Mouse (Mus musculus) lung, adult 18-20 months (tissue): ENCODE measurements around the gene Sgcd.
"Not testable (repeated sequence)": the region's sequence is repeated elsewhere in the genome, so short reads cannot be mapped to it uniquely, and the experiment has no call there.

ENCODE experiments used
- DNase-seq, 2 experiments: peaks; one replicate each; pipeline ENCODE4 v3.0.0; 2022; ENCODE audit warnings: mixed read lengths in 2 of 2

Gene Sgcd

DNA sequence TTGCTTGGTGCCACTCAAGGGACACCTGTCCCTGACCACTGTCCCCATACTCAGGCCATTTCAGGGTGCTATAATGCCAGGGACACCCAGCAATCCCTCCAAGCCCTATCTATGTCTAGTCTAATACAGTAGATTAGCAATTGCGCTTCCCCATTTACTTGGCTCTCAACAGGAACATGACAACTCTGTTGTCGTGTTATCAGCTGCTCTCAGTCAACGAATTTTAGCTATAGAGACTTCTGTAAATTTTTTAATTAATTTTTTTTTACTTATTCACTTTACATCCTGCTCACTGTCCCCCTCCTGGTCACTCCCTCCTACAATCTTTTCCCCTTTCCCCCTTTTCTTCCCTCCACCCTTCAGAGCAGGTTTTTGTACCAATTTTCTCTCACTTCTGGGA, 542.4 kb downstream of the Sgcd start:
- no peak for DNase-seq

DNA sequence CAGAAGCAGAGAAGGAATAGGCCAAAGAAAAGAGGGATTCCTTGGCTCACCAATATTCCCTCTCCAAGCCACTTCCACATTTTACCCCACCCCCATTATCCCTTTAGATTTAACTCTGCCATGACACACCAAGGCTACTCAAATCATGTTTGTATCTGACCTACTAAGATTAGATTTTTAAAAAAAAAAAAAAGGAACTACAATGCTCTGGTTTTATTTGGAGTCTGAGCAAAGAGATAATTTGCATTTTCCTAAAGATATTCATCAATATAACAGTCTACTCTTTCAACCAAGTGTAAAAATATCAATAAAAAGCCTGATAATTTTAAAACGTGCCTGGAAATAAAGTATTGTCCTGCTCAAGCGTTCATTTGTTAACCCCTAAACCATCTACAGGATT, 543.1 kb downstream of the Sgcd start:
- DNase-seq, result no peak

DNA sequence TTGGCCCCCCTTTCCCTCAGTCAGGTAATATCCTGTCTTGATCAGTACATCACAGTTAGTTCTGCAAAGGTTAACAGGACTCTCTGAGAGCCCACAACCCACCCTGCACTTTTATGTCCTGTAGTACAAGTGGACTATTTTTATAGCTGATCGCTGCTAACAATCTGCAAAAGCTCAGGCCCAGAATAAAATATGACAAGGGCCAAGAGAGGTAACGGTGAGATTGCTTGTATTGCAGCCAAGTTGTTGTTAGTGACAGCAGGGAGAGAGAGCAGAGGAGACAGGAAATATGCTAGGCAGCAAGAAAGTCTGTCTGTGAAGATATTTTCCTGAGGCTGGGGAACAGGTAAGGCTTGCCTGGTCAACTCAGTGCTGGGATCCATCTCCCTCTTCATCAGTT, 546.5 kb downstream of the Sgcd start:
- no peak for DNase-seq

DNA sequence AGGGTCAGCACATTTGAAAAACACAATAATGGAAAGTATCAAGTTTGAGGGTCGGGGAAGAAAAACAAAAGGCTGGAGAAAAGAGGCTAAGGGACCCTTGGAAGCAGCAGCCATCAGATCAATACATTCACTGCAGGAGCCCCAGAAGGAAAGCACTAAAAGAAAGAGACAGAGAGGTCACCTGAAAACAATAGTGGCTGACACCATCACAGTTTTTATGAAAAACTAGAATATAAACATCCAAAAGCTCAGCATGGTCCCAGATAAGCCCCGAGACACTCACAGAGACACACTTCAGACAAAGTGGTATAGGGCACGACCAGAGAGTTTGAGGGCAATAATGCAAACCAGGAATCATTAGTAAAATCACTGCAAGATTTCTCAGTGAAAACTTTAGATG, 589.2 kb downstream of the Sgcd start:
- no peak for DNase-seq

DNA sequence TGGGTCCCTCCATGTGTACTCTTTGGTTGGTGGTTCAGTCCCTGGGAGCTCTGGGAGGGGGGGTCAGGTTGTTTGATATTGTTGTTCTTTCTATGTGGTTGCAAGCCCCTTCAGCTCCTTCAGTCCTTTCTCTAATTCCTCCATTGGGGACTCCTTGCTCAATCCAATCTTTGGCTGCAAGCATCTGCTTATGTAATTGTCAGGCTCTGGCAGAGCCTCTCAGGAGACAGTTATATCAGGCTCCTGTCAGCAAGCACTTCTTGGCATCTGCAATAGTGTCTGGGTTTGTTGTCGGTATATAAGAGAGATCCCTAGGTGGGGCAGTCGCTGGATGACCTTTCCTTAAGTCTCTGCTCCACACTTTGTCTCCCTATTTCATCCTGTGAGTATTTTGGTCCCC, 598.0 kb downstream of the Sgcd start:
- not testable (repeated sequence) for DNase-seq

DNA sequence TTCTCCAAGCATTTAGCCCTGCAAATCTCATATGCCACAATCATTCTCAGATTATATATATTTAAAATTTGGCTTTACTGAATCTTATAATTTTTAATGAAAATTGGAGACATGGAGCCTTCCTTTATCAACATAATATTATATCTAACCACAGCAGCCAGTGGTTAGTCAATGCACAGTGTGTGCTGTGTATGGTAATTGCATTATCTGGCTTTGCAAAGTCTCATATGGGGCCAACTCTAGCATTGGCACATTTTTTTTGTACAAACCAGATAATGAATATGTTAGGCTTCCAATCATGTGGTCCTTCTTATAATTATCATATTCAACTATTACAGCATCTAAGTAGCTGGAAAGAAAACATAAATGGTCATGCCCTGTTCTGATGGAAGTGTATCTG, 599.4 kb downstream of the Sgcd start:
- no peak for DNase-seq

DNA sequence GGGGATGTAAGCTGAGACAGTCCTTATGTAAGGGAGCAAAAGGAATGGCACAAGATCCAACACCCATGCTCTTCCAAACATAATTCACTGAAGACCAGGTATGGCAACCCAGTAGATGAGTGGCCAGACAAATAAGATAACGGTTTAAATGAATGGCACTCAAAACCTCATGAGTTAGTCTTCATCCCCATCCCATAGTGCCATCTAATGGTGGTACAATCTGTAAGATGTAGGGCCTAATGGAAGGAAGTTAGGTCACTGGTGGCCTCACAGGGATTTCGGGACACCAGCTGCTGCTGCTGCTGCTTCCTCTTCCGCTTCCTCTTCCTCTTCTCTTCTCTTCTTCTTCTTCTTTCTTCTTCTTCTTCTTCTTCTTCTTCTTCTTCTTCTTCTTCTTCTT, 601.0 kb downstream of the Sgcd start:
- no peak for DNase-seq

DNA sequence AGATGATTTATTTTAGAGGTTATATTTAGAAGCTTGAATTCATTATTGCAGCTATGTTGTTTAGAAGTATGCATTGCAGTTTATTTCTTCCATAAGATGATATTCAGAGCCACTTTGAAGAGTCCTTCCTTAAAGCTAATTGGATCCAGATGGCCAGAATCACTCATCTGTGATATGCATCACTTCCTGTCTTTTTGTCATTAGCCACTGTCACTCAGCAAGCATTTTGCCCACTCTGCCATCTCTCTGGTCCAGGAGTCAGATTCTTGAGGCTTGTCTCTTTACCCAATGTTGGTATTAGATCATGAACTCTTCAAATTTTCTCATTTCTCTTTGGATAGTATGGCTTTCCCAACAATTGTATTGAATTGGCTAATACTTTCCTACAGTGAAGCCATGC, 602.6 kb downstream of the Sgcd start:
- no peak for DNase-seq

DNA sequence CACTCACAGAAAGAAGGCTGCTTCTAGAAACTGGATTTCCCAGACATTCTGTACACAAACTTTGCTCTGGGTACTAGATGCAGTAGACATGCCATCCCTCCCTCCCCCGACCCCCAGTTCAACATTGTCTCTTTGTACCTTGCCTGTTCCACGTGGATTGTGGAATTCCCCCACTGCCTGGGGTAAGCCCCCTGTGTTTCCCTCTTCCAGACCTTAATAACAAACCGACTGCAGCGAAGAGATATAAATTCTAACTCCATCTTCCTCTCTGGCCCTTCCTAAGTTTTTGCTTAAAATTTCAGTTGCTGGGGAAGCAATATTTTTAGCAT, 609.2 kb downstream of the Sgcd start:
- no peak for DNase-seq

DNA sequence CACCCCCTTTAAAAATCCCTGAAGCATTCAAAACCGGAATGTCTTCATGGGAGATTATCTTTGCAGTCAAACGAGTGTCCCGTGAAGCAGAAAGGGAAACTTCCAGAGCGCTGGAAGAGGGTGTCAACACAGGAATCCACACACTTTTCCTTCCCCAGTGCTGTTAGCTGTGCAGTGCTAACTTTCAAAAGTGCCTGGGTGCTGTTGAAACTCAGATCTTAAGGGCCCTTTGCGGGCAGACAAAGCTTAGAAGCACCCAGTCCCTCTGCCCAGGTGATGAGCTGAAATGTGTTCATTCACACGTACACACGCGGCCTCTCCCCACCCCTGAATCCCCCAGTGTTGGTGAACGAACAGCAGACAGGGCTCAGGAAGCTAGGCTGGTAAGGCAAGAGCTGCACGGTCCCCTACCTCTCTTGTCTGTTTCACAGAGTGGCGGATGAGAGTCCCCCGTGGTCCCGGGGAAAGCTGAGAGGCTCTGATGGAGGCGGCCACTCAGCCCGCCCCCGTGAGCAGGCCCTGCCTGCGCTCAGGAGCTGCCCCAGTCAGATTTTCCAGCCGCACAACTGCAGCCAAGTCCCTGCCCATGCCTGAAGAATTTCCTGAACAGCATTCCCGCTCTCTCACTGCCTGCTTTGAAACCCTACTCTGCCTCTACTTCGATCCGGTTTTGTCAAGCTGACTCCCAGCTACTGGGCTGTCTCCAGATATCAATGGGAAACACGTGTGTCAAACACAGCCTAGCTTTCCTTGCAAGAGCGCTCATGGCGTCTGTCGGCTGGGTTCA, 609.7 kb downstream of the Sgcd start:
- peak; percentile 34 to 43 for DNase-seq

DNA sequence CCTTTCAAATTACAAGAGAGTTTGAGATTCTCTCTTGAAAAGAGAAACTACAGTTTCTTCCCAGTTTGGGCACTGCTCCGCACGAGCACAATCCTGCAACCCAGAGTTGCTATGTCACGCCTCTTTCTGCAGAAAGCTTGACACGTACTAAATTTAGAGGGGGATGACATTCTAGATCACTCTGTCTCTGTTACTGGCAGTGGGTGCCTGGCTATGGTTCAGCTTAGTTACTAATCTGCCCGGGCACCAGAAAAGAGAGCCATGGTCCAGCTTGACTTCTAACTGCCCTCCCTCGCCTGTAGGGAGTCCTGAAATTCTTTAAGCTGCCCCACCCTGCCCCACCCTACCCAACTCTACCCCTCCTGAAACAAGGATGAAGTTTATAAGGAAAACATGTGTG, 611.3 kb downstream of the Sgcd start:
- peak in 1 of 2 experiments; percentile 0 for DNase-seq

DNA sequence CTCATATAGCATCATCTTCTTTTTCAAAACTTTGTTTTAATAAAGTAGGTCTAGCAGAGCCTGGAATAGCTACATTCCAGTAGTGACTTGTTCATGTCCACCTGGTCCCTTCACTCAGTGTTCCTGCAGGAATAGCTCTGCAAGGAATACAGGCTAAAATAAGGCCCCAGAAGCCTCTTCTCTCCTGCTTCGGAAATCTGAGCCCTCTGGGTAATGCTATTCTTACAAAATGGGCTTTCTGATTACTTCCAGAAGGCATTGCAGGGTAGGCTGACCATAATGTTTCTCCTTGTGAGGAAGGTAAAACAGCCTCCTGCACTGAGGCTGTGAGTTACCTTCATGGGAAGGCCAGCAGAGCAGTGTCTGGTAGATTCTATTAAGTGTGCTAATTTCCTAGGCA, 611.9 kb downstream of the Sgcd start:
- DNase-seq, result no peak

DNA sequence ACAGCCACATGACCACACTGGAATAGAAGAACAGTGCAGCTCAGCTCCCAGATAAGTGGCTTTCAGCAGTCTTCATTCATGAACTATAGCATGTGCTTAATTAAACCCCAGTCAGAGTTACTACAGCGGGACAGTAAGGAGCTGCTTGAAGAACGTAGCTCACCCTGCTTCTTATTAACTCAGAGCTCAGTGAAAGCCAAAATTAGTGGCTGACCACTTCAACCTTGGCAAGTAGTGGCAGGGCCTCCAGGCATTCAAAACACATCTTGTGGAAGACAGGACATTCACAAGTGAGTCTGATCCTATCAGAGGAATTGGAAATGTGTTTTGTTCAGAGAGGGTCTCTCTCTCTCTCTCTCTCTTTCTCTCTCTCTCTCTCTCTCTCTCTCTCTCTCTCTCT, 617.2 kb downstream of the Sgcd start:
- no peak for DNase-seq

DNA sequence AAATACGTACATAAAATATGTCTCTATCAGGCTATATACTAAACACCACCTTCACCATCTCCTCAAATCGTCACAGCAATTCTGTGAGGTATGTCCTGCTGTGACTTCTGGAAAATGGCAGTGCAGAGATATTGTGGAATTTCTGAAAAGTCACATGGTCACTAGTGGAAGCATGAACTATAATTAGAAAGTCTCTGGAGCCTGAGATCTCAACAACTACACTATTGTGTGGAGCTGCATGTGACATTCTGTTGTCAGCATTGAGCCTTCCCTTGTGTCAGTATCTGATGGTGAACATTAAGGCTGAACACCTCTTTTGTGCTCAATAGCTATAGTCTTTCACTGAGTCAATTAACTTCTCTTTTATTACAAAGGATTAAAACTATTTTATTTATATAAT, 637.2 kb downstream of the Sgcd start:
- no peak for DNase-seq

DNA sequence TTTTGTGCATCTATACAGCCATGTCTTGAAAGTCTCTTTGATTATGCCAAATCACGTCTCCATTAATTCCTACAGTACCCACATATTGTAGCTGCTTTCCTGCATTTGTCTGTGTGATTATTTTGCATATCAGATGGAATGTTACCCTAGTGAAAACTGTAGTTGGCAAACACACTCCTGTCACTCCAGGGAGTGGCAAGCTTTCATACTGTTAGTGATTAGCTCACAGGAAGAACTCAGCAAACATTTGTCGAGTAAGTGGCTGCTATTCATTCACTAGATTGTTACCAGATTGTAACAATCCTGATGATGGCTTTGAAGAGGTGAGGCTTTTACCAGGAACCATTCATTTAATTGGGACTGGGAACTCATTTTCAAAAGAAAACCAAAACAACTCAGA, 645.3 kb downstream of the Sgcd start:
- DNase-seq, result no peak

DNA sequence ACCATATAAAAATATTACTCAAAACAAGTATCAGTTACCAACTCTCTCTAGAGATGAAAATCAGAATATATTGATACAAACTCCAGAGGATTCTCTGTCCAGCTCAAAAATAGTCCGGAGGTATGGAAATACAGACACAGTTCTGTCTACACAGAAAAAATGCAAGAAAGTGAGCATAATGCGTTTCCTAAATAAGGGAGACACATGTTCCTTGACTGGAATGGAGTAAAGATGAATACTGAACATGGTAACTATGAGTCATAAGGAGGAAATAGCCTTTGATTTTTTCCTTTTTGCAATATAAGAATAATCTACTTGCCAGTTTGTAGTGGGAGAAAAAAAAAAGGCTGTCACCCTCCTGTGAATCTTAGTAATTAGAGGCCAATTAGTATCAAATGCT, 655.1 kb downstream of the Sgcd start:
- DNase-seq, result no peak

DNA sequence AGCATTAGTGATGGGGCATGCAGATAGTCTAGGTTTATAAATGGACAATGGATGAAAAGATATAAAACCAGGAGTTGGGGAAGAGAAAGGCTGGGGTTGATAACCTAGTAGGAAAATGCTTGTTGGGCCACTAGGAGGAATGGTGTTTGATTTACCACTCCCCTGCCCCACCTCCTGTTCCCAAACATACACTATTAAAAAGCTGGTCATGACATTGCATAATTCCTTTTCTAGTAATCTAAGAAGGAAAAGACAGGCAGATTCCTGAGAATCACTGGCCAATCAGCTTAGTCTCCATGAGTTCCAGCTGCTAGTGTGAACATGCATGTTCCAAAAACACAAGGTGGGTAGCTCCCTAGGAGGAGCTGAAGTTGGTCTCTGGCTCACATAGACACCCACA, 683.2 kb downstream of the Sgcd start:
- DNase-seq, result peak in 1 of 2 experiments; percentile 1

DNA sequence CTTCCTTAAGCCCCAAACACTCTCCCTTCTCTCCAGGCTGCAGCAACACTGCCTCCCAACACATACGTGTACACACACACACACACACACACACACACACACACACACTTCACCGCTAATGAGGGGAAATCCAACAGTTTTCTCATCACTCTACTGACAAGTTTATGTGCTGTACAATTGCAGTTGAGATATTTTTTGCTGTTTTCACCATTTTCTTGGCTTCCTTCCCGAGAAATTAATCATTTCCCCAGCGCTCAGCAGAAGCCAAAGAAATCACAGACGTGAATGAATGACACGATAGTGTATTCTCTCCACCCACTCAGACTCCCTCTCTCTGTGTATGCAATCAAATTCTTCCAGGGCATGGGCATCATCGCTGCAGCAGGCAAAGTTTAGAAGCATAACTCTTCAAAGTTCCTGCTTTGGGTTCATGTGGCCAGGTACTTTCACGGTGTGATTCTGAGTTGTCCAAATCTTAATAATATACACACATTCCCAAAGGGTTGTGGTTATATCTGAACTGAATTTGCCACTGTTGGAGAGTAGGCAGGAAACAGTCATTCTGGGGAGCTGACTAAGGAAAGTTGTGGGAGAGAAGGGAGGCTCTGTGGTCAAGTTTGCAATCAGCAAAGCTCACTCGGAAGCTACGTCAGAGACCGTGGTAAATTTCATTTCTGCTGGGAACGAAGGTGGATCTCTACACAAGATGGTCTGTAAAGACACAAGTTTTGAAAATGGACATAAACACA, 683.9 kb downstream of the Sgcd start:
- DNase-seq, result no peak

DNA sequence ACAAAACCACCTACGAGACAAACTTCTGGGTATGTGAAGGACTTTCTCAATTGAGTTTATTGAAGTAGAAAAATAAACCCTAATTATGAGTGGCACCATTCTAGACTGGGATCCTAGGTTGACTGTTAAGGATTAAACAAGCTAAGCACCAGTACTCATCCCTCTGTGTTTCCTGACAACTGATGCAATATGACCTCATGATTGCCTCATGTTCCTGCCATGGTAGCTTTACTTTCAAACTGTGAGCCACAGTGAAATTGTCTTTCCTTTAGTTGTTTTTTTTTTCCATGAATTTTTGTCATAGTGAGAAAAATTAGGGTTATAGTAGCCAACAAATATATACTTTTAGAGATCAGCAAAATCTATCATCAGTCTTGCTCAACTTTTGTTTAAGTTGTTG, 689.0 kb downstream of the Sgcd start:
- DNase-seq, result no peak

DNA sequence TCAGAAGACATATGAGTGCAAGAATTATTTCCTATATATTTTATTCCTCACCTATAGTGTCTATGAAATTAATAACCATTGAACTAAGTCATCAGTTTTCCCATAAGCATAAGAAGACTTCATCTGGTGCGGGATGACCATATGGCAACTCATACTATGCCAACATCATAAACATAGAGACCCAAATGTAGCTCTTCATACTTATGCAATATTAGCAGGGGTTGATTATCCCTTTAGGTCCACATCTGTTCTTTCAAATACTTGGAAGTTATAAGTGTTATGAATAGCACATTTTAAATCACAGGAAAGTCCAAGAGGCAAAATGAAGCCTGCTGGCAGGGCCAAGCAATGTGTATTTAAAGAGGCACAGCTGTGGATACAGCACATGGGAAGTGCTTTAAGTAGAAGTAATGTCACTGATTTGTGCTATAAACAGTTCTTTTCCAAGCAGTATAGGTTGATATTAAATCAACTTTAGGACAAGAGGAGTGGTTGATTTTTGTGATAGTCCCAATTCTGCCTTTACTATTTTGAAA, 690.9 kb downstream of the Sgcd start:
- no peak for DNase-seq

DNA sequence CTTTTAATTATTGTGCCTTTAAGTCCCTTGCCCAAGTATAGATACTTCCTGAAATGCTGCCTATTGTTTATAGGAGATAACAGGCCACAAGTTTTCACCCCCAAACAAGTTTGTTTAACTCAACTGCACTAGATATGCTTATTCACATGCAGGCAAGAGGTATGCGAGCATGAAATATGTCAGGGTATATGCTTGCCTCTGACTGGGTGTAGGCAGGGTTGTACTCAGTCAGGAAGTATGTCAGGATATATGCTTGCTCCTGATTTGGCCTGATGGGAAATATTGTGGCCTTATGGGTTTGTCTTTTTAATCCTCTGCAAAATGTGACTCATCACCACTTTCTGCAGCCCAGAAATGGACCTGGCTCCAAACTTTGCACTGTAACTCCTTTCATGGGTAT, 694.0 kb downstream of the Sgcd start:
- no peak for DNase-seq

DNA sequence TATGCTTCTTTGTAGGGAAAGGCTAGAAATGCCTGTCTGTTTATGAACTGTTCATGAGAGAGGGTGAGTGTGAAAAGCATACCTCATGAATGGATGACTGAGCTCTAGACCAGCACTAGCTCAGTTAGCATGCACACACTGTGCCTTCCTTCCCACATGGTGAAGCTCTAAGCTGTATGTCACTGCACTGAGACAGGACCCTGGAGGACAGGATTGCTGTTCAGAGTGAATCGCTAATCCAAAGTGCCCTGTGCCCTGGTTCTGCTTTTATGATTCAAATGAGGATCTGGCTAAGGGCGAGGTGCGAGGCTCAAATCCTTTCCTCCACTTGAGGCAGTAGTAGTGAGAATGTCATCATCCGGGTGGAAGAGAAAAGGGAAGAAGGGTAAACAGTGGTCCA, 712.2 kb downstream of the Sgcd start:
- no peak for DNase-seq

DNA sequence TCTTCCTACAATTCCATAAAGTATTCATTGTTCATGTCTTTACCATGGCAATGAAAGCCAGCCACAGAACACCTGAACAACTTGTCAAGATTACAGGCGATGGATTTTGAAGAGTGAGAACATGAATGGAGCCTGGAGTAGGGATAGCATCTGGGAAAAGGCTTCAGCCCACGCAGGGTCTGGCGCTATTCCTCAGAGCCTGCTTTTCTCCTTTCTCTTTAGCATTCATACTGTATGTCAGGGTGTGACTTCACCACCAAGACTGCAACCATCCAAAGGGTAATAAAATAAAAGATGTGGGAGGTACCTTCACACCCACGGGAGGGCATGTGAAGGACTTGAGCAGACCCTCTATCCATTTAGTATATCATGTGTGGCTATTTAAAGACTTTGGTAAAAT, 720.2 kb downstream of the Sgcd start:
- no peak for DNase-seq

DNA sequence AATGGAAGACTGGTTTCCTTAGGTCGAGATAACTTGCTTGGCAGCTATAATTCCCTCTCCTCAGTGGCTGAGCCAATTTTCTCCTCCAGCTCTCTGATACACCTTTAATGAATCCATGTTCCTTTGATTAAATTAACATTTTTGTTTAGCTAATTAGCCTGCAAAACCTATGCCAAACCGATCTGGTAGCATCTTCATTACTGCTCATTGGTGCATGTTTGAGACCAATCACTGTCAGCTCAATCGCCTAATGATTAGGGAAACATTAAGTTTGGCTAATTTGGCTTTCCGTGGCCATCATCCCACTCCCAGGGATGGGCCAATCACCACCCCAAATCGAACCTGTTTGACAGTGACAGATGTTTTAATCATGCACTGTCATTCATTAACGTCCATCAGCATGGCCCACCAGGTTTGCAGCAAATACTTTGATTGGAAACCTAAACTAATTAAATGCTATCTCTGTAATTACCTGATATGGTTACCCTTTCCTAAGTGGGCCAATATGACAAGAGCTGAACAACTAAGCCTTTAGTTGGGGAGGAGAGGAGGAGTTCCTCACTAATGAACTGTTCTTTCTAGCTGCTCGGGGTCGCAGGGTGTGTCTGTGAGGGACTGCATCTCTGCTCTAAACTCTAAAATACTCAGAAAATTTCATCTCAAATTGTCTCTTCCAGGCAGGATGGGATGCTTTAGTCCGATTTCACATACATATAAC, 724.3 kb downstream of the Sgcd start:
- no peak for DNase-seq
